Mouse (Mus musculus) kidney, adult 11 months (tissue): Measurements from ENCODE around the gene Rrp12.
"Not testable (repeated sequence)": the region's sequence is repeated elsewhere in the genome, so short reads cannot be mapped to it uniquely, and the experiment has no call there.

Experiments used
- DNase-seq: peaks from one replicate; pipeline ENCODE4 v3.0.0; 2022

Rrp12 gene

GRCm38 (mm10) chr19:41847992-41848851 lies 47.8 kb downstream of the Rrp12 start, which contains the start of gene Frat2:
Frat2 (minus strand) TSS chr19:41848132.
- DNase-seq = peak; percentile 83

DNA sequence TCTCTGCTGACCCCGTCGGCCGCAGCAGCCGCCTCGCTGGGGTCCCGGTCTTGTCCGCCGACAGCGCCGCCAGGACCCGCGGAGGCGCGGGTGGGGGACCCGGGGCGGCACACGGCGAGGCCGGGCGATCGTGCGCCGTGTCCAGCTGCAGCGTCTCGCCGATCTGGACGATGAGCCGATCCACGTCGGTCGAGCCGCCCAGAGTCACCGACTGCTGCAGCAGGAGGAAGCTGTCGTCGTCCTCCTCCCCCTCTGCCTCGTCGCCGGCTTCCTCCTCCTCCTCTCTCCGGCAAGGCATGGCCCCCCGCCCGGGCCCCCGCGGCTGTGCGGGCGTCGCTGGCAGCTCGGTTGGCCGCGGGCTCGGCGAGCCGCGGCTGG lies 48.4 kb downstream of the Rrp12 start:
- not testable (repeated sequence) for DNase-seq

DNA sequence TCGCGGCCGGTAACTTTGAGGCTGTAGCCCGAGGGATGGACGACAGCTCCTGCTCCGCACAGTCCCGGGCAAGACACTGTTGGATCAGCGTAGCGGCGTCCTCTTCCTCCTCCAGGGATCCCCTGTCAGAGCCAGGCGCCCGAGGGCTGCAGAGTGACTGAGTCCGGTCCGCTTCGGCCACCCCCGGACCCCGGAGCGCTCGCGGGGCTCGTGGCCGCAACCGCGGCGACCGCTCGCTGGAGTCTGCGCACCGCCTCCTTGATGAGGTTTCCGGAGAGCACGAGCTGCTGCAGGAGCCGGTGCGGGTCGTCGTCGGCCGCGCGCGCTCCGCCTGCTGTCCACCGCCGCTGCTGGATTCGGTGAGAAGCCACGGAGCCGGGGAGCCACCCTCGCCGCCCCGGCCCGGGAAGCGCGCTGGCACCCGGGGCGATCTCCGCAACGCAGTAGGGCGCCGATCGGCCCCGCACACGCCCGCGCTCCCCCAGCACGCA lies 48.8 kb downstream of the Rrp12 start:
- peak; percentile 18 for DNase-seq

DNA sequence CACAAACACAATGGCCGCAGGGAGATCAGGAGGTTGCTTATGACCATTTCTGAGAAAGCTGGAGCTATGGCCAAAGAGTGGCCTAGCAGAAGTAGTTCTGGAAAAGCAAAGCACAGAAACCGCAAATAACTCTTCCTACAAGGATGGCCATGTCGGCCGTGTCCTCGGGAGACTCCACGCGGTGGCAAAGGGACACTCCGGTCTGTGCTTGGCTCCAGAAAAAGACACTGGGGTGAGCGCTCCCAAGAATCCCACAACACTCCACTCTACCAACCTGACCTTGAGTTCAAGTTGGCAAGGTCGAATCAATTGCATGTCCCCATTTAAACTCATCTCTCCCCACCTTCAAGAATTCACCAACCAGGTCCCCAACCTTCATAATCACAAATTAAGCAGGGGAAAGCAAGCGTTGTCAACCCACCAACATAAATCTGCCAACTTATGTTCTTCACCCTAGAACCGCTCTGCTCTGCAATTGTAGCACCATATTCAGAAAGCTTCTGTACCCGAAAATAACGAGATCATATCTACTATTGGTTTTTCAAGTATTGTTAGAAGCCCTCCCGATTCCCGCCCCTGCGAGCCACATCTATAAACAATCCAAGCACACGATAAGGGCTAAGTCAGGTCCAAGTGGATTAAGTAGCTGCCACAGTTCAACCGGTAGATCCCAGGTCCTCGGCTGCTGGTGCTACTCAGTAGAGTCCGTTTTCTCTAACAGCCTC lies 49.4 kb downstream of the Rrp12 start:
- no peak for DNase-seq

DNA sequence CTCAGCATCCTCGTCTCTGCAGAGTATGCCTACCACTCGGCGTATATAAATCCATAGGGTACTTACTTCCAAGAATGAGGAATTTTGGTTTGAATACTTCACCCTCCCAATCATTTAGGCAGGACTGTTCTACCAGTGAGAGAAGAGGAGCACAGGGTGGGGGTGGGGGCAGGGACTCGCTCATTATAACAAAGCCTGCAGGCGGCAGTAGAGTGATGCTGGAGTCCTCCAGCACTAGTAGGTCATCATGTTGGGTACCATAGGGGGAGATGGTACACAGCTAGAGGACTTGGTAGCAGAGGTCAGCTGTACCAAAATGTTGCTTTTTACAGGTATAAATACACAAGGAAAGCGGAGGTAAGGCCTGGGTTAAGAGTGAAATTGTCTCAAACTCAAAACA lies 51.6 kb downstream of the Rrp12 start:
- no peak for DNase-seq

DNA sequence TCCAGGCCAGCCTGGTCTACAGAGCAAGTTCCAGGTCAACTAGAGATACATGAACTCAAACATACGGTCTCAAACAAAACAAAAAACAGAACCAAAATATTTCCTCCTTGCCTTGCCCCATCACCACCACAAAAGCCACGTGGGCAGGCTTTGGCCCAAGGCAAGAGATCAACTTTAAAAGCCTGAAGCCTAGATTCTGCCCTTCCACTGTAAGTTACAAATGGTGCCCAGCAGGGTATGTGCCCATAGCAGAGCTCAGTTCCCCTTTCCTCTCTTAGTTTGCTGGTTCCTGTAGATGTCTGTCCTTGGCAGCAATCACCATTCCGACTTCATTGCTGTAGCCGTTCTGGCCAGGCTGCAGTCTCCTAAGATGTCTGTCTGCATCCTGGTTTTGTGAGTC lies 53.3 kb downstream of the Rrp12 start:
- no peak for DNase-seq

DNA sequence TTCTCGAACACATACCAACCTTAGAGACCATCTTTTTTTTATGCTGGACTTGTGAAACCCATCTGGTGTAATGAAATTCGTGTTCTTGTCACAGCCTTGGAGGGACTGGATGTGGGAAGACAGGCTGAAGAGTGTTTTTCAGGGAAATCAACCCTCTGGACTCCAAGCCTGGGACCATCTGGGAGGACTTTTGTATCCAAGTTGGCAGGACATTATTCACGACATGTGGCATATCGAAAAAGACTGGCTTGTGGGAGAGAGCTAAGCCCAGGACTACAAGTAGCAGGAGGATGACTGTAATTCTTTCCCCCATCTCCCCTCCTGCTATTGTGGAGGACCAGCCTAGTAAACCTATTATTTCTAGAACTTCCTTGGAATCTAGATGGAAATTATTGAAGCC lies 53.8 kb downstream of the Rrp12 start:
- DNase-seq = no peak

- DNase-seq = no peak
Observed at GRCm38 (mm10) chr19:41841105-41841750, 54.7 kb downstream of the Rrp12 start.

DNA sequence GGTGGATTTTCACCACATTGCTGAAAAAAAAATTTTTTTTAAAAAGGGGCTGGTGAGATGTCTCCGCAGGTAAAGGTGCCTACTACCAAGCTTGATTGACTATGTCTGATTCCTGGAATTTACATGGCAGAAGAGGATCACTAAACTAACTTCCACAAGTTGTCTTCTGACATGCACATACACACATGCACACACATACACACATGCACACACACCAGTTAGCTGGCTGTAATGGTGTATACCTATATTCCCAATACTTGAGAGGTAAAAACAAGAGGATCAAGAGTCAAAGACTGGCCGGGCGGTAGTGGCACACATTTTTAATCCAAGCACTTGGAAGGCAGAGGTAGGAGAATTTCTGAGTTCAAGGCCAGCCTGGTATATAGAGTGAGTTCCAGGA lies 56.3 kb downstream of the Rrp12 start:
- no peak for DNase-seq

DNA sequence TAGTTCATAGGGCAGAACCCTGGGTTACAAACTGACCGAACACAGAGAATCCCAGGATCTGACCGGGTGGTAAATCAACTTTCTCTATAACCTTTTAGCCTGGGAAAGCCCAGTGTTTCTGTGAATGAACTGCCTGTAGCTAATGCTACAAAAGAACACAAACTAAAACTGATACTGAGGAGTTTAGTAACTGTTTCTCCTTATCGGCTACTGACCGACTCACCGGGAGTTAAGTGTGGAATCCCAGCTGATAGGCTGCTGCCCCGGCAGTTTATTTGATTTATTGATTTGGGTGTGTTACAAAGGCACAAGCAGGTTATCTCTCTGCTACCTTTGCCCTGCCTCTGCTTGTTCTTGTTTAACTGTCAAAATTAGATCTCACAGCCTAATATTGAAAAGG lies 57.2 kb downstream of the Rrp12 start:
- DNase-seq = no peak

GRCm38 (mm10) chr19:41837917-41838261 lies 58.1 kb downstream of the Rrp12 start:
- no peak for DNase-seq

DNA sequence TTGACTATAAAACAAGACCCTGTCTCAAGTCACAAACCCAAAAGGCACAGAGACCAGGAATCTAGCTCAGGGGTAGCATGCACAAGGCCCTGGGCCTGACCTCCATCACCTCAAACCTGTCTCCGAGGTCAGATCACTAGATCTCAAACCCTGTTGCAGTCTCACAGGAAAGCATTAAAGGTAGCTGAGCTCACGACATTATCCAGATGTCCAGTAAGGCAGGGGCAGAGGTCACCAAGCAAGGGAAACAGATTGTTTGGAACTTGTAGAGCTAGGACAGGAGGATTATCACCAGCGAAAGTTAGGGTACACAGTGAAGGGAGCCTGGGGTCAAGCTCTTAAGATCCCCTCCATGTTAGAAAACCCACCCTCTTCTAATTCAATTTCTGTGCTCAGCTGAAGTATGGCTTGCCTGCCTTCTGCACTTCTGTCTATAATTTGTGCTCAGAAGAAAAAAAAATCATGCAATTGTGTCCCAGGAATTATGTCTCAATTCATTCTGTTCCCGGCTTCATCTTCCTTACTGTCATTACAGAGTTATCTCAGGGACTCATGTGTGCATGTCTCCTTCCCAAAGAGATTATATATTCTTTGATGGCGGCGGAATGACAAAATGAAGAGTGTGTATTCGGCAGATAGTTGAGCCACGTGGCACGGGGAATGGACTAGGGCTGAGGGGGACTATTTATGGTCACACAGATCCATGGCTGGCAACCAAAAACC lies 58.6 kb downstream of the Rrp12 start:
- no peak for DNase-seq

GRCm38 (mm10) chr19:41836719-41837118 lies 59.3 kb downstream of the Rrp12 start:
- no peak for DNase-seq

- no peak for DNase-seq
Observed at GRCm38 (mm10) chr19:41835816-41836215, 60.2 kb downstream of the Rrp12 start.

DNA sequence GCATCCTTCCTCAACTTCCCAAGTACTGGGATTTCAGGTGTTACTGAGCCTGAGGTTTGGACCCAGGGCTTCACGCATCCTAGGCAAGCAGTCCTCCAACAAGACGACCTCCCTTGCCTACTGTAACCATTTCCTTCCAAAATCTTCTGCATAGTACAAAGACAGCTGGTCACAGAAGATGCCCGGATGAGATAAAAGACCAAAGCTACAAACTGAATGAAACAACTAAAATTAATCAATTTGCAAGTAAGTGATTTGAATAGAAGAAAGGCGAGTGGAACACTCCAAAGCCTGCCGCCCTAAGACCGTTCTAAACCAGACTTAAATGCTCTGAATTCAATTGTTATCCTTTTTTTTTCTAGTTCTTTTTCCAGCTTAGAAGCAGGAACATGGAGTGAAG lies 60.6 kb downstream of the Rrp12 start:
- DNase-seq = no peak

GRCm38 (mm10) chr19:41832501-41833201 lies 63.3 kb downstream of the Rrp12 start:
- DNase-seq = no peak

DNA sequence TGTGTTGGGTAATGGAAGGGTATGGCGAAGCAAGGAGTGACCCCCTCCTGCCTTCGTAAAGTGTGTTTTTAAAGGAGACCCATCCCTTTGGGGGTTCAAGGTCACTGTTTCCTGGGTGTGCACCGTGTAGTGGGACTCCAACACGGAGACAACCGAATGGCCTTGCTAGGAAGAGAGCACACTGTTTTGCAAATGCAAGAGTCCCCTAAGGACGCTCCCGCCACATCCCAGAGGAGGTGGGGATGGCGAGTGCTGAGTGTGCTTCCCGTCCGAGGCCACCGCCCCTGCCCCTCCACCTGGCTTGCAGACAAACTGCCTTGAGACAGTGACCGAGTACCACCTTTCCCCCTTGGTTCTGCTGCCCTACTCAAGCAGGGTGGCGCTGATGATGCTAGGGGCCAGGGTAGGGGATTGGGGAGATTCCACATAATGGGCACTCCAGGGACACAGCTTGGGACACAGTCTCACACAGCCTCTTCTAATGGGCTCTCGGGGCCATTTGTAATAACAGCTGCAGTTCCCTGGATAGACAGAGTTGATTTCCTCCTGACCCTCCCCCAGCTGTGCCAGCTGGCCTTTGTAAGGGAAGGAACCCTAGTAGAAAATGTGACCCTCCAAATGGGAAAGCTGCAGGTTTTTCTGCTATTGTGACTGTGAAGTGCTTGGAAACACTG lies 64.1 kb downstream of the Rrp12 start:
- no peak for DNase-seq

DNA sequence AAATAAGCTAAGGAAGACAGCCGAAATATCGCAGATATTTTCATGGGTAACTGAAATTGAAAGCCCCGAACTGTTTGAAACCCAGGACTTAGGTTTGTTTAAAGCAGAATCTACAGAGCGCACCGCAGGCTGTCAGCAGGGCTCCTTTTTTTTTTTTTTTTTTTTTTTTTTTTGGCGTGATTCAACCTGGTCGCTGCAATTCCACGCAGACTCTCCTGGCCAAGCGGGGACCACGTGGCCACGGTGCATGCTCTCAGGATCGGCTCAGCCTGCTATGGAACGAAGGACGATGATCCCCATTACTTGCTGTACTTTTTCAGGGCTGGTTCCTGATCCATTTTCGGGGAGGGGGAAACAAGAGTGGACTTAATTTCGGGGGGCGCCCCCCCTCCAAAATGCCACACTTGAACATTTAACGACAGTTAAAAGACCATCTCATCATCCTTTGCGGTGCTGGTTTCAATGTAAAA lies 64.8 kb downstream of the Rrp12 start:
- no peak for DNase-seq

GRCm38 (mm10) chr19:41830106-41831031 lies 65.6 kb downstream of the Rrp12 start:
- peak; percentile 15 for DNase-seq

DNA sequence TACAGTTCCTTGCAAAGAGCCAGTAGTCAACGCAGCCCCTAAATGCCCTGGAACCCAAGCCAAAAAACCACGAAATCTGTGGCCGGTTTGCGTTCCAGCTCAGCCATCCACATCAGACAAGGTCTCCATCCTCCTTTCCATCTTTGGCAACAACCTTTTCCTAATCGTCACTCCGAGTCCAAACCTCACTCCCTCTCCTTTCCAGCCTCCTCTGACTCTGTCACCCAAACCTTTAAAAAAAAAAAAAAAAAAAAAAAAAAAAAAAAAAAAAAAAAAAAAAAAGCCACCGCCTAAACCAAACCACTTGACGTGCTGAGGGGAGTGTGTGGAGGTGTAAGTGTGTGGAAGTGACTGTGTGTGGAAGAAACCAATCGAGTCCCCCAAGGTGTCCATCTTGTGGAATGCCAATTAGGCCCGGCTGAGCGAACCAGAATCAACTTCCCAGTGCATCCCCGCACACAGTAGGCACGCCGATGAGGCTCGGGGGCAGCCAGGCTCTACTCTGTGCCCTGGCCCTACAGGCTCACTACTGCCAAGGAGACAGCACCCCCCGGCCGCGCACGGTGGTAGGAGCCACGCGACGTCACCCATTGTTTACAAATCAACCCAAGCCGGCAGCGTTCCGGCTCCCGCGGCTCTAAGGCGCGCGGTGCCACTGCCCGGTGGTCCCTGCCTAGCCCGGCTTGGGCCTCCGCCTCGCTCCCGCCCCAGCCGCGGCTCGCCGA lies 66.4 kb downstream of the Rrp12 start, which contains the start of gene Frat1:
Frat1 (plus strand) TSS at position 590 of the 725 bp plus-strand sequence.
- peak; percentile 86 for DNase-seq
